Mouse (Mus musculus): ENCODE measurements around the gene Cdcp1. TPM values are rescaled to one million over a fixed set of nuclear protein-coding genes. Genes with fewer than 3 reads are reported as not detected.

Gene Cdcp1
- 13.6 and 14.7 TPM in 2 replicates for polyA plus RNA-seq (2015; fragmentation: Nextera tagmentation; extraction: Ambion mirVana)

DNA sequence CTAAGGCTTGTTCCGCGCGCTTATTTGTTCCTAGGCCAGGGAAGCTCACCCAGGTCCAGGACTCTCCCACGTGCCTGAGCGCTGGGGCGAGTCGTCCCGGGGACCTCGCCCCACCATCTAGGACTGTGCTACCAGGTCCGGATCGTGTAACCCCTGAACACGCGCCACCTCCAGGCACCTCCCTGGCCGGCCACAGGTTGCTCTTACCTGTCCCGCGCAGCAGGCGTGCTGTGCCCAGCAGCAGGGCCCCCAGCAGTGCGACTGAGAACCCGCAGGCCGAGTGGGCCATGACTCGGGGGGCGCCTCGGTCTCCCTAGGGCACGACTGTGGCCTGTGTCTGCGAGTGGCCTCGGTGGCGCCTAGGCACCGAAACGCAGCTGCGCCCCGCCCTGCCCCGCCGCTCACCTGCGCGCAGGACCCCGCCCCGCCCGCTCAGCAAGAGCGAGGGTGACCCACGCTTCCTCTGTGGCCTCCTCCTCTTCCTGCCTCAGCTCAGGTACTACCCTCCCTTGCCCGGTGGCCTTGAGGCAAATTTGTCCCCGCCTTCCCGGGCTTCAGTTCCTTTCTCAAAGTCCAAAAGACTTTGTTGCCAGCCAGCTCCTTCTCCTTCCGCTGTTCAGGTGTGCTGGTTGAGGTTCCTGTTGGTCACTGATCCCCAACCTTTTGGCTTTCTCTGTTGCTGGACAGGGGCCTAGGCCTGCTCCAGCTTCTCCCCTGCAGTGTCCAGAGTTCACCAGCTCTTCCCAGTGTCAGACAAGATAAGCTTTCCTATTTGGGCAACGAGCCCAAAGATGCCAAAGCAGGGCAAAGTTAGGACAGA lies at the start of gene Cdcp1:
Gene Cdcp1 (minus strand): TSS at position 418 of the 820 bp plus-strand sequence.
- no peaks in the 10 kb centered on the region for H3K9me3 ChIP-seq
- WGBS: 9% methylated on average over 45 of the region's 45 CpGs
- H3K4me1 ChIP-seq (replicated peaks): no peaks in the 10 kb centered on the region
- peak within 1 kb of the TSS; percentile 67 for H3K9ac ChIP-seq
- H3K36me3 ChIP-seq: no peaks in the 10 kb centered on the region
- H3K27me3 ChIP-seq (replicated peaks): no peaks in the 10 kb centered on the region; the same call in 1 of the 2 replicates
- peak within 1 kb of the TSS; percentile 51 for H3K4me3 ChIP-seq (replicated peaks)
- peak within 1 kb of the TSS; percentile 55 for H3K4me2 ChIP-seq (replicated peaks)
- peak within 1 kb of the TSS; percentile 74 for H3K27ac ChIP-seq
- ATAC-seq: peak; percentile 98

DNA sequence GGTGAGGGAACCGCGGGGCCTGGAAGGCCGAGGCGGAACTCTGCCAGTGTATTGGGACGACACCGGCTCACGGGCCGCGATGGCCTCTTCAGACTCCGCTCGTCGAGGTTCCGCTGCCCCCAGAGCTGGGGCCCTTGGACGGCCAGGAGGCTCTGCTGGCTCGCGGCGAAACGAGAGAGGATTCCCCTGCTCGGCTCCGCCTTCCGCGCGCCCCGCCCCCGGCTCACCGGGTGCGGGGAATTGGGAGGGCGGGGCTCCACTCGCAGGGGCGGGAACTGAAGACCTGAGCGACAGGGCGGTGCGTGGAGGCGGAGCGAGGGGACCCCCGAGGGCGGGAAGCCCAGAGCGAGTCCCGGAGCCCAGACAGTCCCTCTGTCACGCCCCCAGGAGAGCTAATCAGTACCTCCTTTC lies 44.8 kb upstream of the Cdcp1 start, which contains the start of gene Tmem158:
Gene Tmem158 (minus strand): TSS at position 154 of the 411 bp plus-strand sequence.
- ATAC-seq: peak; percentile 96
- Histone ChIP-seq H3K4me2 (replicated peaks) (peak within 1 kb of the TSS; percentile 99), H3K27me3 (replicated peaks) (0 out of 2 replicates have a peak, but pooled peaks cover 3% of the 10 kb centered on the region), H3K9ac (peak within 1 kb of the TSS; percentile 69), H3K4me3 (replicated peaks) (peak within 1 kb of the TSS; percentile 77), H3K9me3 (no peaks in the 10 kb centered on the region), H3K36me3 (no peaks in the 10 kb centered on the region), H3K4me1 (replicated peaks) (peaks cover 4% of the 10 kb centered on the region; the same call in 1 of the 2 replicates), H3K27ac (peak within 1 kb of the TSS; percentile 49)
- WGBS: under 1% methylated on average over 38 of the region's 40 CpGs

DNA sequence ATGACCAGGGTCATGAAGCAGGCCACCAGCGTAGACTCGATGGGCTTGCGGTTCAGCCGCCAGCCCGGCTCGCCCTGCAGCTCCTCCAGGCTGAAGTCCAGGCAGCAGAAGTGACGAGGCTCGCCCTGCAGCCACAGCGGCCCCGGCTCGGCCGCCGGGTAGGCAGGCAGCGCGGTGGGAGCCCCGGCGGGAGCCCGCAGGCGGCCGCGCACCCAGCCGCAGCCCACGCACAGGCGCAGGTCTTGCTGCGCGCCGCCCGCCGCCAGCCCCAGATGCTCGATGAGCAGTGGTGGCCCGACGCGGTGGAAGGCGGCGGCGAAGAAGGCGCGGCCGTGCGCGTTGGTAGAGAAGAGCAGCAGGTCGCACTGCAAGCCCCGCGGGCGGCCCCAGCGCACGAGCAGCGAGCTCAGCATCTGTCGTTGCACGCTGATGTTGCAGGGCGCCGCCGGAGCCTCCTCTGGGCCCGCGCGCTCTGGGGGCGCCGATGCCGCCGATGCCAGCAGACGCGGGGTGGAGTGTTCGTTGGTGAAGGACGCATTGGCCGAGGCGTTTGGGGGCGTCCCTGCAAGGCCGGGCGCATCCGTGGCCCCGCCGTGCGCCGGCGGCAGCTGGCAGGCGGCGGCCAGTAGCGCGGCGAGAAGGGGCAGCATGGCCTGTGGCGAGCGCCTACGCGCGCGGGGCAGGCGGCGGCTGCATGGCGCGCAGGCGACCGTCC lies 44.2 kb upstream of the Cdcp1 start:
- Histone ChIP-seq H3K27ac (peak overlapping the region; percentile 49), H3K27me3 (replicated peaks) (0 out of 2 replicates have a peak, but pooled peaks cover 3% of the 10 kb centered on the region), H3K4me1 (replicated peaks) (peaks cover 4% of the 10 kb centered on the region; the same call in 1 of the 2 replicates), H3K4me2 (replicated peaks) (peak overlapping the region; percentile 99), H3K36me3 (no peaks in the 10 kb centered on the region), H3K4me3 (replicated peaks) (peak overlapping the region; percentile 77), H3K9me3 (no peaks in the 10 kb centered on the region), H3K9ac (peak overlapping the region; percentile 69)
- ATAC-seq: peak; percentile 82
- WGBS: under 1% methylated on average over 91 of the region's 92 CpGs

DNA sequence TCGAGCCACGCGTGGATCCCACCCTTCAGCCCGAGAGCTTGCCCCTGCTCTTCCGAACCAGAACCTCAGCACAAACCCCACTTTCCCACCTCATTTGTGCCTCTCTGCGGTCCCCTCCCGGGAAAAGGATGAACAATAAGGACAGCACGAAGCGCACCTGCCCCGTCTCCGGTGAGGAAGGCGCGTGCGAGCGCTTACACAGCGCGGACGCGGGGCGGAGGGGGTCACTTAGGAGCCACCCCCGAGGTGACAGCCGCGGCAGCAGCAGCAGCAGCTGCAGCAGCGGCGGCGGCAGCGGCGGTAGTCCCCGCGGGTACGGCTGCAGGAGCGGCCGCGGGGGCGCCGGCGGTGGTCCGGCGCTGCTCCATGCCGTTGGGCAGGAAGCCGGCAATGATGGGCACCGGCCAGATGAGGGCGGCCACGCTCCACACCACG lies 43.6 kb upstream of the Cdcp1 start:
- Histone ChIP-seq H3K36me3 (no peaks in the 10 kb centered on the region), H3K4me2 (replicated peaks) (peak overlapping the region; percentile 99), H3K9ac (peak overlapping the region; percentile 69), H3K27ac (0 out of 2 replicates have a peak overlapping the region, but pooled peaks have one; percentile 49), H3K9me3 (no peaks in the 10 kb centered on the region), H3K4me1 (replicated peaks) (peaks cover 4% of the 10 kb centered on the region; the same call in 1 of the 2 replicates), H3K27me3 (replicated peaks) (0 out of 2 replicates have a peak, but pooled peaks cover 3% of the 10 kb centered on the region), H3K4me3 (replicated peaks) (peak overlapping the region; percentile 77)
- WGBS: under 1% methylated on average over 44 of the region's 45 CpGs
- ATAC-seq: peak; percentile 27

DNA sequence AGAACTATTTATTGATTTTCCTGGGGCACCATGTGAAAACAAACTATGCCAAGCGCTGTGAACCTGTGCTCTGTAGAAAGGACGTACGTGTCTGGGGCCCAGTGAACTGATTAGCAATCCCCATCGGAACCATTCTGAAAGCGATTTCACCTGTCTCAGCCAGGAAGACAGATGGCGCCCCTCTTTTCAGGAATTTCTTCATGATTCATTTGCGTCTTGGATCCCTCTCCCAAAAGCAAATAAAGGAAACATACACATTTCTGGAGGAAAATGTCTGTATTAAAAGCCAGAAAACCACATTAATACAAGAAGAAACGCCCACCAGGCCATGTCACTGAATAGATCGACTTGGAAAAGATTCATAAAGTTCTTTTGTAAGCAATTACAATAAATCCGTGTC lies 43.0 kb upstream of the Cdcp1 start:
- Histone ChIP-seq H3K4me3 (replicated peaks) (peak overlapping the region; percentile 77; the same call in 1 of the 2 replicates), H3K4me1 (replicated peaks) (peaks cover 4% of the 10 kb centered on the region; the same call in 1 of the 2 replicates), H3K9ac (no peak overlapping the region), H3K9me3 (no peaks in the 10 kb centered on the region), H3K4me2 (replicated peaks) (peak overlapping the region; percentile 99; the same call in 1 of the 2 replicates), H3K27ac (no peak overlapping the region), H3K27me3 (replicated peaks) (0 out of 2 replicates have a peak, but pooled peaks cover 3% of the 10 kb centered on the region), H3K36me3 (no peaks in the 10 kb centered on the region)
- WGBS: 35% methylated on average over 10 of the region's 10 CpGs
- ATAC-seq: no peak

DNA sequence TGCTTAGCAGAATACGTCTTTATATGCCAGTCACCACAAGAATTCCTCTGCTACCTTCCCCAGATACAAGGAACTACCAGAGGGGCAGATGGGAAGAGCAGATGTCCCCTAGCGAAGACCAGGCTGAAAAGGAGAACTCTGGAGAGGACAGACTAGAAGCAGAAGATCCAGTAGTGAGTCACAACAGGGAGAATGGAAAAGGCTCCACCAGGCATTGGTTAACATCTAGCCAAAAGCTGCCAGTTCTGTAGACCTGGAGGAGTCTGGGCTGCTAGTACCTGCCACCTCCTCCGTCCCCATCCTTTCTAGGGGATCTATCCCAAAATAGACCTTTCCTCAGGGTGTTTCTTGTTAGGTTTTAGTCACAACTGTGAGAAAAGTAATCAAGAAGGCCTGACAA lies 39.9 kb upstream of the Cdcp1 start:
- no peak overlapping the region for H3K27ac ChIP-seq
- ATAC-seq: no peak
- H3K4me2 ChIP-seq (replicated peaks): no peak overlapping the region
- WGBS: 86% methylated on average over 3 of the region's 3 CpGs
- H3K27me3 ChIP-seq (replicated peaks): 0 out of 2 replicates have a peak, but pooled peaks cover 3% of the 10 kb centered on the region
- no peaks in the 10 kb centered on the region for H3K36me3 ChIP-seq
- no peak overlapping the region for H3K9ac ChIP-seq
- H3K9me3 ChIP-seq: no peaks in the 10 kb centered on the region
- H3K4me3 ChIP-seq (replicated peaks): no peak overlapping the region
- H3K4me1 ChIP-seq (replicated peaks): peaks cover 4% of the 10 kb centered on the region; the same call in 1 of the 2 replicates

DNA sequence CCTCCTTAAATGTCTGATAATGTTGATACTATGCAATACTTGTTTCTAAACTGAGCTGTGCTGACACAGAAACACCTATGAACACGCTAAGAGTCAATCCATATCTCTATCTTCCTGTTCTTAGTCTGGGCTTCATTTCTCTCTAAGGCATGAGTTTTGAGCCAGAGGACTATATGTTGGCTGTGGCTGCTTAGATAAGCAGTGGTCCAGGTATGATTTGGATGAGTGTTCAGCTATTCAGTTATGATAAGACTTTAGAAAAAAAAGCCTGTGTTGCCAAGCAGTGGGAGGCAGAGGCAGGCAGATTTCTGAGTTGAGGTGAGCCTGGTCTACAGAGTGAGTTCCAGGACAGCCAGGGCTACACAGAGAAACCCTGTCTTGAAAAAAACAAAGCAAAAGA lies 32.2 kb upstream of the Cdcp1 start:
- no peak overlapping the region for H3K4me2 ChIP-seq (replicated peaks)
- no peaks in the 10 kb centered on the region for H3K36me3 ChIP-seq
- H3K27ac ChIP-seq: no peak overlapping the region
- ATAC-seq: no peak
- no peaks in the 10 kb centered on the region for H3K27me3 ChIP-seq (replicated peaks)
- no peaks in the 10 kb centered on the region for H3K9me3 ChIP-seq
- no peaks in the 10 kb centered on the region for H3K4me1 ChIP-seq (replicated peaks)
- WGBS: 74% methylated on average over 1 of the region's 1 CpGs
- H3K4me3 ChIP-seq (replicated peaks): no peak overlapping the region
- H3K9ac ChIP-seq: no peak overlapping the region

DNA sequence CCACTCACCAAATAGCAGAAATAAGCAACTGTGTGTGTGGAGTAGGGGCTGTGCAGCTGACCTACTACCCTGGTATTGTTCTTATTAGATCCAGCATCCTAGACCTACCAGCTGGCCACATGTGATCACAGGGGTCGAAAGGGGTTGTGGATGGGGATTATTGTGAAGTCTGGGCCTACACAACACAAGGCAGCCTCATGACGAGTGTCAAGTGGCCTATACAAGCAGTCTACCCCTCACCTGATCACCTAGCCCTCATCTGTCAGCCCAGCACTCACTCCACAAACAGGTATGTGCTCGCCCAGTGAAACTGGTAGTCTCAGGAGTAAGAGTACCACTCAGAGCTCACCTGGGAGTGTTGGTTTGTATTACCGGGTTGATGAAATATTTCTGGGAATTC lies 29.3 kb upstream of the Cdcp1 start:
- no peaks in the 10 kb centered on the region for H3K4me1 ChIP-seq (replicated peaks)
- ATAC-seq: no peak

DNA sequence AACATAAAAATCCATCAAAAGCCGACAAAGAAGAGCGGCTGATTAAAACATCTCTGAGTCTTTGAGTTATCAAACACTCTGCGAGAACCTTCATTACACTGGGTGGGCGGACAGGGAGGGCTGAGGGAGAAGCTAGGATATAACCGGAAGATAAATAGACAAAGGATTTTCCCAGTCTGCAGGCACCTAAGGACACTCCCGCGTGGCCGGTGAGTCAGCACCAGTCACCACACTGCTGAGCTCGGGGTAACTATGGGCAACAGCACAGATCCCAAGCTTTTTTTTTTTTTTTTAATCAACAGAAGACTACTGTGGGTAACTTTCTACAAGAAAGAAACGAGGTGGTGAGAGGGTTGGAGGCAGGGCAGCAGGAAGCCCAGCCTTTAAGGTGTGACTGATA lies 28.1 kb upstream of the Cdcp1 start:
- Histone ChIP-seq H3K4me2 (replicated peaks) (no peak overlapping the region), H3K27me3 (replicated peaks) (no peaks in the 10 kb centered on the region), H3K27ac (no peak overlapping the region), H3K9me3 (no peaks in the 10 kb centered on the region), H3K36me3 (no peaks in the 10 kb centered on the region), H3K9ac (no peak overlapping the region), H3K4me3 (replicated peaks) (no peak overlapping the region), H3K4me1 (replicated peaks) (no peaks in the 10 kb centered on the region)
- ATAC-seq: peak; percentile 59; the same call in 1 of the 2 replicates
- 33% methylated on average over 10 of the region's 10 CpGs for WGBS

More for the DNA sequence above, 29.3 kb upstream of the Cdcp1 start:
- Histone ChIP-seq H3K4me2 (replicated peaks) (no peak overlapping the region), H3K27me3 (replicated peaks) (no peaks in the 10 kb centered on the region), H3K9ac (no peak overlapping the region), H3K4me3 (replicated peaks) (no peak overlapping the region), H3K9me3 (no peaks in the 10 kb centered on the region), H3K36me3 (no peaks in the 10 kb centered on the region), H3K27ac (no peak overlapping the region)
- 86% methylated on average over 4 of the region's 4 CpGs for WGBS

DNA sequence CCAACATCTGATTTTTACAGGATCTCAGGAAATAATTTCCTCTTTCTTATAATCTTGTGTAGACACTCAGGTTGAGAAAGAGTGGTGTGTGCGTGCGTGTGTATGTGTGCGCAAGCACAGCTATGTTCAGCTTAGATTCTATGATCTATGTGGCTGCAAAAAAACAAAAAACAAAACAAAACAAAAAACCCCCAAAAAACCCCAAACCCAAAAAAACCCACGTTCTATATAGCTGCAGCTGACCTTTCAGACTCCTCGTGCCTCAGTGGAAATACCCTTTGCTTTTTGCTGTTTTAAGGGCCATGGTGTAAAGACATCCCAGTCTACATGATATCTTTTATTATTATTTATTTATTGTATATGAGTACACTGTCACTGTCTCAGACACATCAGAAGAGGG lies 25.4 kb upstream of the Cdcp1 start:
- Histone ChIP-seq H3K27ac (no peak overlapping the region), H3K27me3 (replicated peaks) (no peaks in the 10 kb centered on the region), H3K9ac (no peak overlapping the region), H3K4me2 (replicated peaks) (no peak overlapping the region), H3K4me3 (replicated peaks) (no peak overlapping the region), H3K36me3 (no peaks in the 10 kb centered on the region), H3K4me1 (replicated peaks) (peaks cover 7% of the 10 kb centered on the region; the same call in 1 of the 2 replicates), H3K9me3 (no peaks in the 10 kb centered on the region)
- no peak for ATAC-seq
- 96% methylated on average over 5 of the region's 5 CpGs for WGBS

DNA sequence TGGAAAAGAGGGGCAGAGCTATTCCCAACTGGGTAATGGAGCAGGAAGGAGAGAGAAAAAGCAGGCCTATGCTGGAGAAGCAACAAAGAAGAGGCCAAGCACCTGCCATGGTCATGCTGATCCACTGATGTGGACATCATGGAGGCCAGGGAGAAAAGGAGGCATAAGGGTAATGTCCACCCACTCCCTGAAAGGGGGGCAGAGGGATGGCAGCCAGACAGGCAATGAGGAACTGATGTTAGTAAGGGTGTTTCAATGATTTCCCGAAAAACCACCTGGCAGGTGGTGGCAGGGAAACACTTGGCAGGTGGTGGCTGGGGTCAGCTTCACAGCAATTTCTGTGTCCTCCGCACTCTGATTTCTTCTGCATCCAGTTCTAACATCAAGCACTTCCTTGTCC lies 24.9 kb upstream of the Cdcp1 start:
- no peaks in the 10 kb centered on the region for H3K36me3 ChIP-seq
- H3K27ac ChIP-seq: no peak overlapping the region
- H3K9me3 ChIP-seq: no peaks in the 10 kb centered on the region
- no peak overlapping the region for H3K9ac ChIP-seq
- no peaks in the 10 kb centered on the region for H3K27me3 ChIP-seq (replicated peaks)
- H3K4me1 ChIP-seq (replicated peaks): peaks cover 7% of the 10 kb centered on the region; the same call in 1 of the 2 replicates
- ATAC-seq: no peak
- H3K4me3 ChIP-seq (replicated peaks): no peak overlapping the region
- 77% methylated on average over 2 of the region's 2 CpGs for WGBS
- H3K4me2 ChIP-seq (replicated peaks): no peak overlapping the region

DNA sequence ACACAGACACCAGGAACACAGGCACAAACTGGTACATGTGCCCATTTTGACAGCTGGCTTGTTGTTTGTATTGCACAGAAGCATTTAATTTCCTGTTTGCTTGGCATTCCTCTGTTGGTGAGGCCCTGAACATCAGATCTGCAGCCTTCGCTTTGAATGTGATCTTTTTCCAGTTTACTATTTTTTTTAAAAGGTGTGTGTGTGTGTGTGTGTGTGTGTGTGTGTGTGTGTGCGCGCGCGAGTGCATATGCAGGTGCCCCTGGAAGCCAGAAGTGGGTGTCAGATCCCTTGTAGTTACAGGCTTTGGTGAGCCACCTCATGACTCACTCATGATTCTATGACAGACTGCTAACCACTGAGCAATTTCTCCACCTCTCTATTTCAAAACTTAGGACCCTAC lies 24.4 kb upstream of the Cdcp1 start:
- 96% methylated on average over 5 of the region's 5 CpGs for WGBS
- H3K4me1 ChIP-seq (replicated peaks): peaks cover 7% of the 10 kb centered on the region; the same call in 1 of the 2 replicates
- H3K4me3 ChIP-seq (replicated peaks): no peak overlapping the region
- no peaks in the 10 kb centered on the region for H3K9me3 ChIP-seq
- no peak overlapping the region for H3K27ac ChIP-seq
- no peak overlapping the region for H3K4me2 ChIP-seq (replicated peaks)
- H3K27me3 ChIP-seq (replicated peaks): no peaks in the 10 kb centered on the region
- no peaks in the 10 kb centered on the region for H3K36me3 ChIP-seq
- no peak overlapping the region for H3K9ac ChIP-seq
- no peak for ATAC-seq

All from intestine, embryonic 15.5 days (tissue).